Mouse (Mus musculus): ENCODE measurements at regions not wholly inside any gene's neighbourhood (a gene's known extent, or its start where the extent isn't known, plus 50 kb on each side); places are given as distances from the start of the nearest gene placed in this dataset.

DNA sequence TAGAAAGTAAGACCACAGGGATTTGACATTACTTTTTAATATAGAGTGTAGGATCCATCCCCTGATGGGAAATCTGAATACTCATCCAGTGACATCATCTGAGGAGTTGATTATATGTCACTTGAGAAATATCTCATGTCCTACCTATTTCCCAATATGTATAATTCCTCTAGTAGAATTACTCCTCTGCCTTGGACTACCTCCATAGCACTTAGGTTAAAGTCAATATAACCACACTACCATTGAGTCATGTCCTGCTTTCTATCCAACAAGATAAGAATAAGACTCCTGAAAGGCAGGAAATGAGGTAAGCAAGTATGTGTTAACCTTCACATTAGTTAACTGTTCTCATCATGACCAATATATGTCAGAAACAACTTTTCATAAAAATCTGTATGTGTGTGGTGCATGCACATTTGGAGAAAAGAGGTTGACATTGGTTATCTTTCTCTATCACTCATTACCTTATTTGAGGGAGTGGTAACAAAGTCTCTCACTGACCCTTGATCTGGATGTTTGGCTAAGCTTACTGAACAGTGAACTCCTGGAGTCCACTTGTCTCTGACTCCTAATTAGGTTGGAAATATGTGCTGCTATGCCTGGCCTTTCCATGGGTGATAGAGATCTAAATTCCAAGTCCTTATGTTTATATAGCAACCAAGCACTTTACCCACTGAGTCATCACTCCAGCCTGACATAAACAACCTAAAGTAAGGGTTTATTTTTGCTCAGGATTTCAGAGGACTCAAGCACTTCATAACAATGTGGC lies 292.0 kb upstream of the Pitrm1 start:
- DNase-seq (ENCODE audit: low read depth, low spot score): no peak

DNA sequence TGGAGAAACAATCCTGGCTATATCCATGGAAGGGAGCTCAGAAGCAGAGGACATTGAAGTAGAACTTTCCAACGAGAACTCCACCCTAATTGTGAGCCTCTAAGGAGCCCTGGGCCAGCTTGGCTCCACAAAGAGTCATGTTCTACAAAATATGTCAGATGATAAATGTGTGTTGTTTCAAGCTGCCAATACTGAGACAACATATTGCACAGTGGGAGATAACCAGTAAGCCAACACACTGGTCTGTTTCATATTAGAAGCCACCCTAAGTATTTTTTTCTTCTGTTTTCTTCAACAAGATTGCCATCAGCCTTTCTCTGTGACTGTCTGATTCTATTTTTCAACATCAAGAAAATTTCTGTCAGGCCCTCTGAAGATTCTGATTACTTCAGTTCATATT lies 289.5 kb upstream of the Pitrm1 start:
- no peak for DNase-seq (ENCODE audit: low read depth, low spot score)

DNA sequence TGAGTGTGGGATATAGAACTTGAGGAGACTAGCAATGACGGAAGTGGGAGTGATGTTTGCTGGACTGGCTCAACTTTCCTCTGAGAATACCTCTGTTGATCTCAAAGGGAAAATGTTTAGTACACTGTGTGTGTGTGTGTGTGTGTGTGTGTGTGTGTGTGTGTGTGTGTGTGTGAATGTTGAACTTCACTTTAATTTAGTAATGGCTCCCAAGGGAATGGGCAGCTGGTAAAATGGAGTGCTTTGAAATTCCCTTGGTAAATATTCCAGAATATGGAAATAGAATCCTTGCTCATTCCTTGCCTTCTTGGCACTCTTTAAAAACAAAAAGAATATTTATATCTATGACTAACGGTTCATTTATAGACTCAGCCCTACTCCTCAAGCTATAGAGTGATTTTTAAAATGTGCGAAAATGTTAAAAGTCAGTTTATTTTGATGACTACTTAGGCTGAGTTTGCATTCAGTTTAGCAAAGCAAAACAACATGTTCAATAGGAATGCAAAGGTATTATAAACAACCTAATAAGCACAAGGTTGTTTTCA lies 287.6 kb upstream of the Pitrm1 start:
- no peak for DNase-seq (ENCODE audit: low read depth, low spot score)

DNA sequence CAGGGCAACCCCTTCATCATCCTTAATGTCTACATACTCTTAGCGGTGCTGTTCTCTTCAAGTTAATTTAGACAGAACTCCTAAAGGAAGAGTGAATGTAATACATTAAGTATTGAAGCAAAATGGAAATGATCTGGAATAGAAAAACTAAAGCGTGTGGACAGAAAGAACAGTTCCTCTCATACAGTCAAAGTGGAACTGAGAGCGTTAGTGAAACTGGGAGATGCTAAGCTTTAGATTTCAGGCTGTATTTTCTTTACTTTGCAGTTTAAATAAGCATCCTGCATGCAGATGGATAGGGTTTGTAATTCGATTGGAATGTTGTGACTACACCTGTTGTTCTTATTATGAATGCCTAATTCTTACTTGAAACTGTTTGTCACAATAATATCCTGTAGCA lies 286.5 kb upstream of the Pitrm1 start:
- DNase-seq (ENCODE audit: low read depth, low spot score): no peak

DNA sequence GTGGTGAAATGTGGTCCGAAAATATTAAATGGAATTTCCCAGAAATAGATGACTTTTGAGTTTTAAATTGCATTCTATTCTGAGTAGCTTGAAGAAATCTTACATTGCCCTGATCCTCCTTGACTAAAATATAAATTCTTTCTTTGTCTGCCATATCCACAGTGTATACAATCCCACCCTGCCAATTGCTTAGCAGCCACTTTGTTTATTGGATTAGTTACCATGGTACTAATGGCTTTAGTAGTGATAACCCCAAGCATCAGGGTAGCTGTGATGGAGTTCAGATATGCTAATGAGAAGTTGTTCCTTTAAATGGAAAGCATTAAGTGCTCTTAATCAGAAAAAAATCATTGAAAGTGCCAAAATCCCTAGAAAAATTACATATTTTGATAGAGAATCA lies 277.4 kb upstream of the Pitrm1 start:
- DNase-seq (ENCODE audit: low read depth, low spot score): no peak

DNA sequence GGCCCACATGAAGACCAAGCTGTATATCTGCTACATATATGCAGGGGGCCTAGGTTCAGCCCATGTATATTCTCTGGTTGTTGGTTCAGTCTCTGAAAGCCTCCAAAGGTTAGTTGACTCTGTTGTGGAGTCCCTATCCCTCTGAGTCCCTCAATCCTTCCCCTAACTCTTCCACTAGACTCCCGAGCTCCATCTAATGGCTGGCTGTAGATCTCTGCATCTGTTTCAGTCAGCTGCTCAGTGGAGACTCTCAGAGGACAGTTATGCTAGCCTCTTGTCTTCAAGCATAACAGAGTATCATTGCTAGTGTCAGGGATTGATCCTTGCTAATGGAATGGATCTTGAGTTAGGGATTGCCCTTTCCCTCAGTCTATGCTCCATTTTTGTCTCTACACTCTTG lies 275.0 kb upstream of the Pitrm1 start:
- DNase-seq (ENCODE audit: low read depth, low spot score): no peak

DNA sequence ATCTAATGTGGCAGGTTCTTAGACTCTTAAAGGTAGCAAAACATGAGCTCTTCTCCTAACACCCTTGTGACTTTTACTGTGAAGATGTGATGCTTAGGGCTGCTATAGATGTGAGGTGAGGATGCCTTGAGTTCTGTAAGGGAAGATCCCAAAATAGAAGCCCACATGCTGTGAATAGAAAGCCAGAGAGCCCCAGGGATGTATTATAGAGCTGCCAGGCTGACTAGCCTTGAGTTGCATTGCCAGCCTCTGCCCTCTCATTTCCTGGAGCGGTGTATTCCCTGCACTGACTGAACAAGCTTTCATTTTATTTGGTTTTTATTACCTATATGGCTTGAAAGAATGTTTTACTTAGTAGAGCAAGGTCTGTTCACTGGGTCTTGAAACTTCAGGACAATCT lies 267.9 kb upstream of the Pitrm1 start:
- no peak for DNase-seq (ENCODE audit: low read depth, low spot score)

DNA sequence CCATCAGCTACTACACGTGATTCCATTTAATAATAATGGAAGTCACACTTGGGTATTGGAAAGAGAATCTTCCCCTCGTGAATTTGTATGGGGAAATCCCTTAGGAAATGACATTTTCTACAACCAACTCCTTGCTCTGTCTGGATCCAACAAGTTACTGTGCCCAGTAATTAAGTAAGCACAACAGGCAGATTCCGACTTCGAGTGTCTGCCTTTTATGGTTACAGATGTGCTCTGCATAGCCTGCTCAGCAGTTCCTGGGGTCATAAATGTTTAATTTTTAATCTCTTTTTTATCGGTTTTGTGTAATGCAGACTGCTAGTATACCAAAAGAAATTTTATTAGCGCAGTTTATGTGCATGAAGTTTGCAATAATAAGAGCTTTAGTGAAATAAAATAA lies 259.8 kb upstream of the Pitrm1 start:
- no peak for DNase-seq (ENCODE audit: low read depth, low spot score)

DNA sequence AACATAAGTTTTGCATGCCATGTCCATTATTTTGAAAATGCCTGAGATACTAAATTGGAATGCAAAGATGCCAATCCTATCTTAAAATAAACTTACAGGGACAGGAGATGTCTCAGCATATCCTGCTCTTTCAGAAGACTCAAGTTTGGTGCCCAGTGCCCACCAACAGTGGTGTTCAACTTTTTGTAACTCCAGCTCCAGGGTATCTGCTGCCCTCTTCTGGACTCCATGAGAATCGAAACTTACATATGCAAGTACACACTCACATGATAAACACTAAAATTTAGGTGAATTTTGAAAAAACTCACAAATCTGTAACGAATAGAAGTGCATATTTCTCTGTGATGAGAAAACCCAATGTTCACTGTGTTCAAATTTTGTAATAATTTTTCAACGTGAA lies 255.9 kb upstream of the Pitrm1 start:
- DNase-seq (ENCODE audit: low read depth, low spot score): peak; percentile 23

DNA sequence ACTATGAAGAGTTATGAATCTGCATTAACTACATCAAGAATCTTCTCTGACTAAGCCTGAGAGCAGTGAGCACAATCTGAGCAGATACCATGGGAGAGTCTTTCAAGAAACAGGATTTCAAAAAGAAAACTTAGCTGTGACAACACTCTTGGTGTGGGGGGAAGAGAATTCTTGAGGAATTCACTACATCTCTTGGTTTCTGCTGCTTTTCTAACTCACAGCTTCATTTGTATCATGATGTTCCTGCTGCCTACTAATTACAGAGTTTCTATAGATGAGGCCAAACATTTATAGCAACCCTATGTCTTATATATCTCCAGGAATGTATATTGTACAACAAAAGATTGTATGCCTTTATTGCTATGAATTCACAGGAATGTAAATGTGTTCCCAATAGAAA lies 242.2 kb upstream of the Pitrm1 start:
- DNase-seq (ENCODE audit: low read depth, low spot score): no peak

DNA sequence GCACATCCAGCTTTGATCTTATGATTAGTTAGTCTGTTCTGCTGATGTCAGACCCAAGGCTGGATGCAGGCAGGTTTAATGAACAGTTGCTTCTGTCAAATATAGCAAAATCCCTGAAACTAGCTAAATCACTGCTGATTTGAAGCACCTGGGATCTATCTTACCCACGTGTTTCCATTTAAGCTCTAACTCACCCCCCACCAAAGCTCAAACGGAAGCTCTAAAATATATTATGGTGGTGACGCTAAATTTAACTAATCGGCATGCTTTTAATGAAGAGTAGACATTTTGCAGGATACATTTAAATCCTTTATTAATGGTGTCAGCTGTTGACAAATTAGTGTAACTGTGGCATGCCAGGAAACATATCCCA lies 241.3 kb upstream of the Pitrm1 start:
- DNase-seq (ENCODE audit: low read depth, low spot score): no peak

DNA sequence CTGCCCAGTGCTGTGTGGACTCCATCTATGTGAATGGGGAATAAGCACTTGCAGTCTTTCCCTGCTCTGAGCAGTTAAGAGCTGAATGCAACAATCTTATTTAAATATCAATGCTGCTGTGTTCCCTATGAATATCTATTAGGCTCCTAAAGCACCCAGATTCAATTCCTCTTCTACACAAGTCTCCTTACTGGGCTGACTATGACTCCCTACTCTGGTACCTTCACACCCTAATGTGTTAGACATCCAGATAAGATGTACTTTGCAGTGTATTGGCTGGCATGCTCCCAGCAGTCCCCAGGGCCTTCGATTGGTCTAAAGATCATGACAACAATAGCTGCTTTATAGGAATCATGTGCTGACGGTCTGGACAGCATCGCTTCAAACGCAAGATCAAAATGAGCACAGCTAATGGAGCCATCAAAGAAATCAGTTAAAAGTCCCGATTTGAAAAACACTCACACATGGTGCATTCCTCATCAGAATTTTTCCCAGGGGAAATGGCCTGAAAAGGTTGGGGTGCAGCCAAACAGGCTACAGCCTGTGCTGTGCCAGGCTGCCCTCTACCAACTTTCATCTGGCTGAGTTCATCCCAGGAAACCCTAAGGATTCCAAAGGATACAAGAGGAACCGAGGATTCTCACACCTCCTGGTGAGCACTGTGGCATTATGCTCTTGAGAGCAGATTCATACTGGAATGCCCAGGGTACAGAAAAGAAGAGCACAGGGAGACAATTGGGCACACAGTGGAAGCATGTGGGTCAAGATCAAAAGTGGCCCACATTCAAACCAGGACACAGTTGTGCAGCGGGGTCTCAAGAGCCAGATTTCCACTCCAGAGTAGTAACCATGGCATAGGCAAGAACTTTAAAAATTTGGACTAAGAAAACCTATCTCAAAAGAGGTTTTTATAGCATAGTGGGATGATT lies 240.7 kb upstream of the Pitrm1 start:
- no peak for DNase-seq (ENCODE audit: low read depth, low spot score)

DNA sequence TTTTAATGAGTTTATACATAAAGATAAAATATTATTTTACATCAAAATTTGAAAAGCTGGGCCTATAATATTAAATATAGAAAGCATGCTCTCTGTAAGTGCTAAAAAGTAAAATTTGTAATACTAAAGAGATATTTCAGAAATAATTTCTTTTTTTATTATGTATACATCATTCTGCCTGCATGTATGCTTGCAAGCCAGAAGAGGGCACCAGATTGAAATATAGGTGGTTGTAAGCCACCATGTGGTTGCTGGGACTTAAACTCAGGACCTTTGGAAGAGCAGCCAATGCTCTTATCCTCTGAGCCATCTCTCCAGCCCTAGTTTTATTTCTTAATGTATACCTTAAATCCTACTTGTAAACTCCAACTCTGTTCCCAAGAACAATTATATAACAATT lies 231.7 kb upstream of the Pitrm1 start:
- DNase-seq (ENCODE audit: low read depth, low spot score): no peak

DNA sequence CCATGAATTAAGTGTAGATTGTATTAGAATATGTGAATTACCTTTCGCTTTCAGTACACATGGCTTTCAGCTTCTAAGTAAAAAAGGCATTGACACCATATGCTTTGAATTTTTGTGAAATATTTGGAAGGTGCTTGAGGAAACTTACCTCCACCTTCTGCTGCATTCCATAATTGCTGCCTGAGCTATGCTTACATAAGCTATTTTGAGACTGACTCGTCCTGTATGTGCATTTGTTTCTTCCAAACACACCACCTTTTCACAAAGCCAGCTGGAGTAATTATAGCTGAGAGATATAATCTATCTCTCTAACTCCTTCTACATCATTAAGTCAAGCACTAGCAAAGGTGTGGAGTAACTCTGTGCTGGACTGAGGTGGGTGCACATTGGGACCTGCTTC lies 224.0 kb upstream of the Pitrm1 start:
- no peak for DNase-seq (ENCODE audit: low read depth, low spot score)

DNA sequence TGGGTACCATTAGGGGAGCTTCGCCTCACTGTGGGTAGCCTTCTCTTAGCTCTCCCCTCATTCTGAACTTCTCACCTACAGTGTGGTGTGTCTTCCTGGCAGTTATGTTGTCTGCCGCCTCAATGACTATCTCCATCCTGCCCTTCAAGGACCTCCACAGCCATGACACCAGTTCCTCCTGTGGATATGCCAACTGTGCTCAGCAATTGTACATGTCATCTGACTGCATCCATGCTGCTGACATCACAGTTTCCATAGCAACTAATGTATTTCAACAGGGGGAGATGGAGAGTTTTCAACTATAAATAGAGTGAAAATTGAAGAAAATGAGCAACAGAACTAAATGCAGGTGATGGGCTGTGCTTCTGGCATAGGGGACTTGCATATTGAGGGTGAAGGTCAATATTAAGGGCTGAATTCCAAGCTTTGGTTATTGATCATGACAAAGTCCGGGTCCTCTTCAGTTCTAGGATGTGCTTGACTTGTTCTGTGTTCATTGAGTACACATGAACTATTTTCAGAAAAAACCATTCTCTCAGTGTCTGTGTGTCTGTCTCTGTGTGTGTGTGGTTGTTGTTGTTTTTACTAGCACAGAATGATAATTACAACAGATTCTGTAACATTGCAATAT lies 217.5 kb upstream of the Pitrm1 start:
- DNase-seq (ENCODE audit: low read depth, low spot score): no peak

DNA sequence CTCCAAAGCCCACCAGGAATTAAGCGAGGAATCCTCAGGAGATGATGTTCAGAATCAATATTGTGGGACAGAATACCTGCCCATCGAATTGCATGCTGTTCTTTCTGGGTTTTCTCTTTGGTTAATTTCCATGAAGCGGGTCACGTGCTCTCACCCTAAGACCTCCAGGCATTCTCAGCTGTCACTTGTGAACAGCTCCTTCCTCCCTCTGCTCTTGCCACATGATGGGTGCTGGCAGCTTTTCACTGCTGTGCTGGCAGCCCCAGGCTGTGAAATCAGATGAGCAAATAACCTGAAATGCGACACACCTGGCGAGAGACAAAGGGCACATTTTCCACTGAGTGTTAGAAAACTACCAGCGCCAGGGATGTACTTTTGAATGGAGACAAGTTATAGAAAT lies 207.8 kb upstream of the Pitrm1 start:
- no peak for DNase-seq (ENCODE audit: low read depth, low spot score)

DNA sequence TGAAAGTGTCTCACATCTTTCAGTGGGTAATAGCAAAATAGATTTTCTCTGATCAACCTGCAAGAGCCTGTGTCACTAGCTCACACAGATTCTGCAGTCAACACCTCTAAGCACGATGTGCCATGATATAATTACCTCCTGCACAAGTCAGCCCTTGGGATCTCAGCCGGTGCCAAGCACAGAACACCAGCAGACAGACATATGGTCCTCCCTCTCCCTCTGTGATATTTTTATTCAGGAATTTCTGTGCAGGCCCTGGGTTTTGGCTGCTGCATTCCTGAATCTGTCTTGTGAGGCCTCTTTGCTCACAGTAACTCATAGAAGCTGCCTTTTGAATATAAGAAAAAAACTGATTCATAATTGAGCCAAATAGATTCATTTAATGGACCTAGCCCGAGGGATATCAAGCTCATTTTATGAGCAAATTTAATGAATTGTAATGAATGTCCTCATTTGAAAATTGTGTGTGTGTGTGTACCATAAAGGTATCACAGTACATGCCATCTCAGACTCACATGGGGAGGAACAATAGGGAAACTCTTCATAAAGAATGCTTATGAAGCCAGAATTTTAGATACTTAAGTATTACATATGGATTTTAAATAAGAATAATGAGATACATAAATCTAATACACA lies 206.7 kb upstream of the Pitrm1 start:
- no peak for DNase-seq (ENCODE audit: low read depth, low spot score)

DNA sequence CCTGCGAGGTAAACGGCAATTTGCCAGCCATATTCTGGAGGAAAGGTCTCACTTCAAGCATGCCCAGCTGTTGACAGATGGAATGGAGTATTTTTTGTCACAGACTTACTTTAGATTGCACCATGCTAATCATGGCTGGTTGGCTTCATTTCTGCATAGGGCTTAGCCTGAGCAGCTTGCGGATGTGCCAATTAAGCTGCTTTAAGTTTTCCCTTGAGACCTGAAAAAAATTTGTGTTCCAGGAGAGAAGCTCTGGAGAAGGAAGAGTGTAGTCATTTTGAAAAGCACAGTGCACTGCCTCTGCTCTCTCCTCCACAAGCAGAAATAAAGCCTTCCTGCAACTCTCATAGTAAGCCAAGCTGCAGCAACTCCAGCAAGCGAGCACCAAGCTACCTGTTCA lies 182.8 kb upstream of the Pitrm1 start:
- DNase-seq (ENCODE audit: low read depth, low spot score): no peak

DNA sequence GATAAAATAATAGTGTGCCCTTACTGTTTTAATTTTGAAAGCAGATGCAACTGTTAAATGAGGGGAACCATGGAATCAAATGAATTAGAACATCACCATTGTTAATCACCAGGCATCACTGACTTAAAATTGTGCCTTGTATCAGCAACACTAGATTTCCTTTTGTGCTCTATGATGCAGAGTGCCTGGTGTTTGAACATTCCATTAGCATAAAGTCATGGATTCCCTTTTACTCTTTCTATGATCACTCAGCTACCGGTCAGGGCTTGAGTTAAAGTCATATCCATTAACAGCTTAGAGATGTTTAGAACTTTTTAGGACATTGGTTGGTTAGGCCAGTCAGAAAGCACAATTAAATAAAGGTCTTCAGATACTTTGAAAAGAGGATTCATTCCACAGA lies 180.3 kb upstream of the Pitrm1 start:
- no peak for DNase-seq (ENCODE audit: low read depth, low spot score)

DNA sequence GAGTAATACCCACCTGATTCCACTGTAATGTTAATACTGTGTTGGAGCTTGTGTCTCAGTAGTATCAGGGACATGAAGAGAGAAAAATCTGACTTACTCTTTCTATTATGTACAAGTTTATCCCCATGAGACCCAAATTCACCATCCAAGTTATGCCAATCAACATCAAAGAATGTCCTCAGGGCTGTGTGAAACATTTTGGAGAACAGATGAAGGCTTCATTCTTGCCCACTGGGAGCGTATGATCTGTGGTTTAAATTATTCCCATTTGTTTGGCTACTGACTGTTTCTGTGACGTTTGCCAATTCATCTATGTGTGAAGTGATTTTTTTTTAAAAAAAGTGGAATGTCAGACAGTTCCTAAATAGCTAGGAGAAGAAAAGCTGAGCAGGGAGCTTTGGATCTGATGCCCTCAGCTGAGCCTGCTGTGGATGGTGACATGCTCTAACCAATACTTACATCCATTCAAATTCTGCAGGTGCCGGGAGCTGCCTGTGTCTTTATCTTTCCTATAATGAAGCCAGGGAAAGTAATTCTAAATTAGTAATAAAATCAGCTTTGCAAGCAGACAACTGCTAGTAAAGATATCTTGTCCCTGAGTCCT lies 173.3 kb upstream of the Pitrm1 start:
- DNase-seq (ENCODE audit: low read depth, low spot score): no peak

DNA sequence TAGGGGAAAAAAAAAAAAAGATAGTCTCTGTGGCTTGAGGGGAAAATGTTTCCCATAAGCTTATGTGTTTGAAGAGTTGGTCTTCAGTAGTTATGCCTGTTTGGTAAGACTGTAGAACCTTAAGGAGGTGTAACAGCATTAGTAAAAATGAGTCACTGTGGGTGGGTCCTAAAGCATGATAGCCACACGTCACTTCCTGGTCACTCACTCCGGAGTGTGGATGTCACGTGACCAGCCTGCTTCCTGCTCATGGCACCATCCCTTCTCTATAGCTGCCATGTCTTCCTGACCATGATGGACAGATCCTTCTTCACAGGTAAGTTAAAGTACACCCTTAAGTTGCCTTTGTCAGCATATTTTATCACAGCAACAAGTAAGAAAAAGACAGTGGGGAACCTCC lies 170.0 kb upstream of the Pitrm1 start:
- no peak for DNase-seq (ENCODE audit: low read depth, low spot score)
